Mouse (Mus musculus): Measurements from ENCODE around the gene Git2. TPM values are rescaled to one million over a fixed set of nuclear protein-coding genes. Genes with fewer than 3 reads are reported as not detected.

Git2 gene
- total RNA-seq, 4 experiments from 2014 or later, result 12.7 to 19.4 (median 16.6) TPM

GRCm38 (mm10) chr5:114797253-114797652, 21.9 kb upstream of the Git2 start:
- no peak for DNase-seq (ENCODE audit: low spot score in 2 of 2)

GRCm38 (mm10) chr5:114796299-114797012, 21.1 kb upstream of the Git2 start:
- DNase-seq (ENCODE audit: low spot score in 2 of 2), result no peak

- no peak for DNase-seq (ENCODE audit: low spot score in 2 of 2)
Observed at GRCm38 (mm10) chr5:114795653-114796052, 20.3 kb upstream of the Git2 start.

- no peak for DNase-seq (ENCODE audit: low spot score in 2 of 2)
Observed at GRCm38 (mm10) chr5:114795231-114795630, 19.9 kb upstream of the Git2 start.

- no peak for DNase-seq (ENCODE audit: low spot score in 2 of 2)
Observed at GRCm38 (mm10) chr5:114794609-114795008, 19.3 kb upstream of the Git2 start.

GRCm38 (mm10) chr5:114793317-114793716, 18.0 kb upstream of the Git2 start:
- DNase-seq (ENCODE audit: low spot score in 2 of 2), result no peak

- no peak for DNase-seq (ENCODE audit: low spot score in 2 of 2)
Observed at GRCm38 (mm10) chr5:114785196-114785595, 9.9 kb upstream of the Git2 start.

- no peak for DNase-seq (ENCODE audit: low spot score in 2 of 2)
Observed at GRCm38 (mm10) chr5:114784622-114785165, 9.4 kb upstream of the Git2 start.

GRCm38 (mm10) chr5:114783405-114784163, 8.3 kb upstream of the Git2 start:
- no peak for DNase-seq (ENCODE audit: low spot score in 2 of 2)

- no peak for DNase-seq (ENCODE audit: low spot score in 2 of 2)
Observed at GRCm38 (mm10) chr5:114782991-114783390, 7.7 kb upstream of the Git2 start.

GRCm38 (mm10) chr5:114780912-114781311, 5.6 kb upstream of the Git2 start:
- no peak for DNase-seq (ENCODE audit: low spot score in 2 of 2)

GRCm38 (mm10) chr5:114779956-114780489, 4.7 kb upstream of the Git2 start:
- no peak for DNase-seq (ENCODE audit: low spot score in 2 of 2)

- no peak for DNase-seq (ENCODE audit: low spot score in 2 of 2)
Observed at GRCm38 (mm10) chr5:114776174-114776573, 857 bp upstream of the Git2 start.

GRCm38 (mm10) chr5:114774403-114775051, 790 bp downstream of the Git2 start, which contains the start of gene Ankrd13a:
Gene Ankrd13a (plus strand): TSS chr5:114774677.
- DNase-seq (ENCODE audit: low spot score in 2 of 2), result peak; percentile 83 to 87

- no peak for DNase-seq (ENCODE audit: low spot score in 2 of 2)
Observed at GRCm38 (mm10) chr5:114773780-114774179, 1.5 kb downstream of the Git2 start.

- DNase-seq (ENCODE audit: low spot score in 2 of 2), result peak; percentile 93 to 95
Observed at GRCm38 (mm10) chr5:114773211-114773710, 2.1 kb downstream of the Git2 start.

- DNase-seq (ENCODE audit: low spot score in 2 of 2), result peak; percentile 28 to 34
Observed at GRCm38 (mm10) chr5:114772456-114773203, 2.7 kb downstream of the Git2 start.

- no peak for DNase-seq (ENCODE audit: low spot score in 2 of 2)
Observed at GRCm38 (mm10) chr5:114771796-114772195, 3.5 kb downstream of the Git2 start.

GRCm38 (mm10) chr5:114769786-114770185, 5.5 kb downstream of the Git2 start:
- DNase-seq (ENCODE audit: low spot score in 2 of 2), result no peak

- no peak for DNase-seq (ENCODE audit: low spot score in 2 of 2)
Observed at GRCm38 (mm10) chr5:114767185-114767584, 8.1 kb downstream of the Git2 start.

- DNase-seq (ENCODE audit: low spot score in 2 of 2), result no peak
Observed at GRCm38 (mm10) chr5:114766686-114767085, 8.6 kb downstream of the Git2 start.
